Mouse (Mus musculus) CH12.LX (cell line): Measurements from ENCODE around the gene Cadm1. TPM values are rescaled to one million over a fixed set of nuclear protein-coding genes. Genes with fewer than 3 reads are reported as not detected.

Experiments
- DNase-seq: peaks from one replicate; pipeline ENCODE4 v3.0.0-alpha.2; 2013; ENCODE audit errors: extremely low read depth
- H3K27ac ChIP-seq: 2 replicates; pipeline ENCODE4 v1.5.1; 2012; ENCODE audit warnings: low read depth, mild to moderate bottlenecking, control low read depth, moderate library complexity; ENCODE audit not compliant: insufficient read depth
- H3K27me3 ChIP-seq: replicated peaks from 2 replicates; pipeline ENCODE3; 2012; ENCODE audit warnings: inconsistent platforms
- H3K36me3 ChIP-seq, 2 experiments: replicated peaks in 1 of 2; 2 replicates each; pipeline versions ENCODE3 to v1.6.1; 2012; ENCODE audit warnings: inconsistent platforms in 1 of 2, low read length in 1 of 2, mild to moderate bottlenecking in 1 of 2, mixed read lengths in 1 of 2, moderate library complexity in 1 of 2; ENCODE audit not compliant: control insufficient read depth in 1 of 2, insufficient read depth in 1 of 2
- H3K4me1 ChIP-seq, 2 experiments: 2 replicates each; pipeline ENCODE4 v1.6.1; 2012; ENCODE audit warnings: inconsistent platforms in 1 of 2, moderate library complexity in 1 of 2; ENCODE audit not compliant: insufficient read depth in 2 of 2, control insufficient read depth in 1 of 2
- H3K4me2 ChIP-seq: 2 replicates; pipeline ENCODE4 v1.6.1; 2012; ENCODE audit warnings: low read depth, mild to moderate bottlenecking, control low read depth; ENCODE audit not compliant: poor library complexity, insufficient read depth, severe bottlenecking
- H3K4me3 ChIP-seq, 3 experiments: fragments of 150-350 bp in 1 of 3; sonication (generic) in 1 of 3; replicated peaks in 1 of 3; 2 replicates each; pipeline versions ENCODE3 to v1.5.1; 2011 to 2012; ENCODE audit warnings: low read depth in 2 of 3, low read length in 2 of 3, mild to moderate bottlenecking in 2 of 3, moderate library complexity in 2 of 3, control low read depth in 1 of 3, improper control_type of control experiment in 1 of 3, inconsistent platforms in 1 of 3, mixed read lengths in 1 of 3; ENCODE audit not compliant: poor library complexity in 1 of 3
- H3K79me2 ChIP-seq: replicated peaks from 2 replicates; pipeline ENCODE4 v1.6.1; 2012; ENCODE audit warnings: mild to moderate bottlenecking, moderate library complexity; ENCODE audit not compliant: control insufficient read depth, poor library complexity, insufficient read depth, severe bottlenecking; ENCODE audit errors: extremely low read depth
- H3K9ac ChIP-seq: 2 replicates; pipeline ENCODE4 v1.6.1; 2012; ENCODE audit warnings: low read depth, mild to moderate bottlenecking, control low read depth, moderate library complexity; ENCODE audit not compliant: insufficient read depth
- H3K9me3 ChIP-seq: replicated peaks from 2 replicates; pipeline ENCODE3; 2012; ENCODE audit warnings: low read length, inconsistent platforms, mixed read lengths
- CTCF ChIP-seq, 2 experiments: IDR thresholded peaks in 1 of 2; conservative IDR thresholded peaks in 1 of 2; 2 replicates each; pipeline ENCODE4 v1.5.1; 2011 to 2012; ENCODE audit warnings: low read depth in 2 of 2, low read length in 2 of 2, improper control_type of control experiment in 1 of 2, inconsistent platforms in 1 of 2, mild to moderate bottlenecking in 1 of 2, moderate library complexity in 1 of 2
- E2F4 ChIP-seq: IDR thresholded peaks from 2 replicates; pipeline ENCODE4 v1.6.1; 2011; ENCODE audit warnings: low read depth, low read length, improper control_type of control experiment; ENCODE audit not compliant: insufficient replicate concordance
- POLR2AphosphoS2 ChIP-seq: IDR thresholded peaks from 2 replicates; pipeline ENCODE4 v1.6.1; 2011; ENCODE audit warnings: low read depth, low read length, improper control_type of control experiment
- RAD21 ChIP-seq: IDR thresholded peaks from 2 replicates; pipeline ENCODE4 v1.6.1; 2011; ENCODE audit warnings: low read depth, mild to moderate bottlenecking, low read length, improper control_type of control experiment, moderate library complexity
- RCOR1 ChIP-seq: conservative IDR thresholded peaks from 2 replicates; pipeline ENCODE4 v1.6.1; 2012; ENCODE audit warnings: low read depth, mild to moderate bottlenecking, inconsistent platforms, low read length, improper control_type of control experiment
- SIN3A ChIP-seq: IDR thresholded peaks from 2 replicates; pipeline ENCODE4 v1.6.1; 2012; ENCODE audit warnings: low read length, improper control_type of control experiment, inconsistent platforms
- TBP ChIP-seq: conservative IDR thresholded peaks from 2 replicates; pipeline ENCODE4 v1.6.1; 2011; ENCODE audit warnings: low read depth, low read length, improper control_type of control experiment
- USF1 ChIP-seq: IDR thresholded peaks from 2 replicates; pipeline ENCODE4 v1.6.1; 2014; ENCODE audit warnings: low read depth, mild to moderate bottlenecking, inconsistent platforms, low read length, improper control_type of control experiment
- ZMIZ1 ChIP-seq: IDR thresholded peaks from 2 replicates; pipeline ENCODE4 v1.6.1; 2012; ENCODE audit warnings: low read depth, mild to moderate bottlenecking, inconsistent platforms, low read length, improper control_type of control experiment
- dilution Hi-C: fragments of 300-500 bp; cut with MboI; formaldehyde crosslinking; loops from 2 replicates; pipeline ENCODE4 v1.14.3; 2020; ENCODE audit warnings: low sequenced_read_pairs; ENCODE audit not compliant: extremely low pct_unique_long_range_greater_than_20kb, extremely low pct_ligation_motif_present
- in situ Hi-C: fragments of 300-500 bp; cut with MboI; formaldehyde crosslinking; loops from 3 replicates; pipeline ENCODE4 v1.14.3; 2019; ENCODE audit warnings: low sequenced_read_pairs, low pct_ligation_motif_present, low pct_unique_long_range_greater_than_20kb, mixed read lengths
- polyA plus RNA-seq: library from polyadenylated mRNA; unstranded; fragments of >175 nt; gene quantifications from 2 replicates; pipeline ENCODE4 v1.2.1, GENCODE M21; 2012; ENCODE audit warnings: low read depth; ENCODE audit not compliant: insufficient read length
- total RNA-seq, 2 experiments: library from RNA; depleted of rRNA; stranded (reverse); fragments of 300-350 nt in 1 of 2; fragments of >200 nt in 1 of 2; gene quantifications; 2 replicates each; pipeline ENCODE4 v1.2.3; 2012 to 2014

Gene Cadm1
- total and polyA plus RNA-seq, 3 experiments, result not detected

- H3K36me3 ChIP-seq, result no peaks in the 10 kb centered on the region
- H3K27ac ChIP-seq, result no peak overlapping the region
- in situ Hi-C loops, result no loop called here
- dilution Hi-C loops, result no loop called here
- peaks cover 46% of the 10 kb centered on the region for H3K9me3 ChIP-seq
- DNase-seq, result peak; percentile 18
- no peak overlapping the region for H3K4me3 ChIP-seq
- peaks cover 0 to 14% of the 10 kb centered on the region in 2 experiments; a peak in 1 of 4 replicates for H3K4me1 ChIP-seq
- TF ChIP-seq RCOR1 (no peak), CTCF (conservative IDR thresholded peaks at IDR 0.05 in 1 of 2, IDR thresholded peaks at IDR 0.05 in 1 of 2; ENCODE audit: low read depth in 2 of 2, low read length in 2 of 2) (peak; percentile 32 to 41; a peak in 3 of 4 replicates)
- H3K4me2 ChIP-seq, result no peak overlapping the region
- no peaks in the 10 kb centered on the region for H3K79me2 ChIP-seq
- no peak overlapping the region for H3K9ac ChIP-seq
- no peaks in the 10 kb centered on the region for H3K27me3 ChIP-seq
Measured at GRCm38 (mm10) chr9:47856311-47856710, 326.3 kb downstream of the Cadm1 start.

GRCm38 (mm10) chr9:47857235-47857634, 327.3 kb downstream of the Cadm1 start:
- TF ChIP-seq ZMIZ1 (no peak), SIN3A (no peak), RAD21 (no peak), POLR2AphosphoS2 (no peak), USF1 (no peak)
- dilution Hi-C loops (no loop called here), in situ Hi-C loops (no loop called here)
- peaks cover 50% of the 10 kb centered on the region for H3K9me3 ChIP-seq
- H3K36me3 ChIP-seq, result no peaks in the 10 kb centered on the region
- DNase-seq, result no peak
- no peaks in the 10 kb centered on the region for H3K27me3 ChIP-seq
- H3K79me2 ChIP-seq, result no peaks in the 10 kb centered on the region
- no peak overlapping the region for H3K4me3 ChIP-seq
- peaks cover 0 to 14% of the 10 kb centered on the region in 2 experiments; a peak in 1 of 4 replicates for H3K4me1 ChIP-seq
- no peak overlapping the region for H3K27ac ChIP-seq
- H3K9ac ChIP-seq, result no peak overlapping the region
- no peak overlapping the region for H3K4me2 ChIP-seq

- Histone ChIP-seq H3K79me2 (no peaks in the 10 kb centered on the region), H3K27ac (no peak overlapping the region), H3K9me3 (peaks cover 53% of the 10 kb centered on the region), H3K27me3 (no peaks in the 10 kb centered on the region), H3K9ac (no peak overlapping the region), H3K4me3 (no peak overlapping the region), H3K36me3 (no peaks in the 10 kb centered on the region), H3K4me2 (no peak overlapping the region), H3K4me1 (peaks cover 0 to 14% of the 10 kb centered on the region in 2 experiments; a peak in 1 of 4 replicates)
- DNase-seq, result no peak
- no peak for TF ChIP-seq E2F4
- no peak for TF ChIP-seq TBP
- dilution Hi-C loops (no loop called here), in situ Hi-C loops (no loop called here)
Measured at GRCm38 (mm10) chr9:47858134-47858533, 328.2 kb downstream of the Cadm1 start.
